8 mouse cellular contexts compared by ENCODE assay signal in the genomic region with DNA sequence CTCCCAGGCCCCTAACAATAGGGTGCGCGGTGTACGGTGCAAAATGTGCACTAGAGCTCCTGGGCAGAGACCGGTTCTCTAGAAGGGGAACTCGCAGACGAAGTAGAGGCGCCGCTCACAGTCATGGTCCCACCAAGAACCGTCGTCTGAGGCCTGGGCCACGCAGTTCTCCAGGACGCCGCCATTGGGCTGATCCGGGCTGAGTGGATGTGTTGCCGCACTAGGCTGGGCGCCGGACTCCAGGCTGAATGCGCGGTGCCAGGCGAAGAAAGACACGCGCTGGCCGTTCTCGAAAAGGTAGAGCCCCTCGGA. TPM values are rescaled to one million over a fixed set of nuclear protein-coding genes. Genes with fewer than 3 reads are reported as not detected.
A peak's percentile ranks its signal among the peaks of the same experiment; 100 is the strongest.
DNase-seq lines count a peak whose midpoint lies in the region; ATAC-seq lines count a peak whose summit lies in the region.

No protein-coding gene starts in this region.

- peak overlapping the region; percentile 85 for H3K27ac ChIP-seq in heart, embryonic 16.5 days (ENCODE audit: low read length)
- peak overlapping the region; percentile 95 for H3K27ac ChIP-seq in hindbrain, embryonic 14.5 days
- peak overlapping the region; percentile 92 for H3K27ac ChIP-seq in midbrain, embryonic 12.5 days (replicated peaks)

- H3K9me3 ChIP-seq in heart, embryonic 16.5 days (replicated peaks; ENCODE audit: control insufficient read depth, low read length), result no peaks in the 10 kb centered on the region
- no peaks in the 10 kb centered on the region for H3K9me3 ChIP-seq in hindbrain, embryonic 14.5 days (ENCODE audit: control insufficient read depth, low read length)
- H3K9me3 ChIP-seq in midbrain, embryonic 12.5 days, result no peaks in the 10 kb centered on the region

- 2% methylated on average over 25 of the region's 25 CpGs for WGBS in heart, embryonic 16.5 days
- under 1% methylated on average over 25 of the region's 25 CpGs for WGBS in hindbrain, embryonic 14.5 days
- WGBS in midbrain, embryonic 12.5 days, result under 1% methylated on average over 25 of the region's 25 CpGs

- peak overlapping the region; percentile 94 for H3K4me2 ChIP-seq in heart, embryonic 16.5 days (ENCODE audit: low read depth, low read length)
- peak overlapping the region; percentile 74 for H3K4me2 ChIP-seq in hindbrain, embryonic 14.5 days (replicated peaks)
- H3K4me2 ChIP-seq in midbrain, embryonic 12.5 days (replicated peaks), result peak overlapping the region; percentile 78

- no peaks in the 10 kb centered on the region for H3K36me3 ChIP-seq in heart, embryonic 16.5 days (ENCODE audit: control insufficient read depth, insufficient read depth)
- no peaks in the 10 kb centered on the region for H3K36me3 ChIP-seq in hindbrain, embryonic 14.5 days (replicated peaks; ENCODE audit: control insufficient read depth, insufficient read depth)
- H3K36me3 ChIP-seq in midbrain, embryonic 12.5 days, result no peaks in the 10 kb centered on the region

- H3K4me1 ChIP-seq in heart, embryonic 16.5 days (ENCODE audit: control insufficient read depth, insufficient read depth, low read length), result peaks cover 12% of the 10 kb centered on the region
- H3K4me1 ChIP-seq in hindbrain, embryonic 14.5 days (replicated peaks; ENCODE audit: control insufficient read depth, insufficient read depth, low read length), result peaks cover 10% of the 10 kb centered on the region
- H3K4me1 ChIP-seq in midbrain, embryonic 12.5 days, result peaks cover 20% of the 10 kb centered on the region

- ATAC-seq in heart, embryonic 16.5 days (replicated peaks; ENCODE audit: extremely low read depth, insufficient read depth, low FRiP score), result peak; percentile 15
- ATAC-seq in activated CD4-positive, CD25-positive, alpha-beta regulatory T cell, adult 4 months, result peak; percentile 10
- ATAC-seq in hindbrain, embryonic 14.5 days (ENCODE audit: low FRiP score), result peak; percentile 29
- no peak for ATAC-seq in midbrain, embryonic 12.5 days (ENCODE audit: low FRiP score, low read depth)

- no peak for DNase-seq in heart, adult 9 months (ENCODE audit: low spot score in 2 of 2)
- DNase-seq in hindbrain, embryonic 14.5 days (ENCODE audit: low spot score), result no peak
- DNase-seq in ovary, postnatal 36 days (ENCODE audit: low spot score), result no peak
- no peak for DNase-seq in layer of hippocampus, adult 8-10 months (ENCODE audit: low spot score in 2 of 2)
- no peak for DNase-seq in ovary, postnatal 10 days (ENCODE audit: low spot score)

- peaks cover 8% of the 10 kb centered on the region for H3K27me3 ChIP-seq in heart, embryonic 16.5 days (ENCODE audit: control insufficient read depth, insufficient read depth, low read length)
- no peaks in the 10 kb centered on the region for H3K27me3 ChIP-seq in hindbrain, embryonic 14.5 days (ENCODE audit: control insufficient read depth, insufficient read depth, low read length)
- peaks cover 27% of the 10 kb centered on the region for H3K27me3 ChIP-seq in midbrain, embryonic 12.5 days

- peak overlapping the region; percentile 97 for H3K9ac ChIP-seq in heart, embryonic 16.5 days (ENCODE audit: low read length)
- H3K9ac ChIP-seq in hindbrain, embryonic 14.5 days, result peak overlapping the region; percentile 93
- peak overlapping the region; percentile 76 for H3K9ac ChIP-seq in midbrain, embryonic 12.5 days (replicated peaks)

- H3K4me3 ChIP-seq in heart, embryonic 16.5 days (ENCODE audit: low read length), result peak overlapping the region; percentile 74
- peak overlapping the region; percentile 66 for H3K4me3 ChIP-seq in hindbrain, embryonic 14.5 days (replicated peaks; ENCODE audit: low read length)
- H3K4me3 ChIP-seq in midbrain, embryonic 12.5 days, result peak overlapping the region; percentile 57

RNA-seq across cellular contexts. Expression of a gene that starts 2.3 kb away (rescaled TPM):
- polyA plus RNA-seq in heart, embryonic 16.5 days (2015; fragmentation: Nextera tagmentation; extraction: Ambion mirVana), result 1.4 and 1.8 TPM in 2 replicates
- polyA plus RNA-seq in activated CD4-positive, CD25-positive, alpha-beta regulatory T cell, adult 4 months (2017; shearing (Covaris generic)), result under 1 TPM; 0.51 to 0.73 TPM
- polyA plus RNA-seq in hindbrain, embryonic 14.5 days (2014; fragmentation: Nextera tagmentation; extraction: Ambion mirVana), result 3.6 and 3.7 TPM in 2 replicates
- 2.5 and 2.6 TPM in 2 replicates for polyA plus RNA-seq in midbrain, embryonic 12.5 days (2016; fragmentation: Nextera tagmentation; extraction: Ambion mirVana)
- 1 to 10 TPM; 3.6 to 4.2 (median 3.6) TPM for total RNA-seq in layer of hippocampus, adult 8-10 months (2022)

RNA-seq across cellular contexts. Expression of a gene that starts 5.6 kb away (rescaled TPM):
- polyA plus RNA-seq in heart, embryonic 16.5 days (2015; fragmentation: Nextera tagmentation; extraction: Ambion mirVana), result 0.55 and 0.66 TPM in 2 replicates
- not detected for polyA plus RNA-seq in activated CD4-positive, CD25-positive, alpha-beta regulatory T cell, adult 4 months (2017; shearing (Covaris generic))
- 40.3 and 46.8 TPM in 2 replicates for polyA plus RNA-seq in hindbrain, embryonic 14.5 days (2014; fragmentation: Nextera tagmentation; extraction: Ambion mirVana)
- polyA plus RNA-seq in midbrain, embryonic 12.5 days (2016; fragmentation: Nextera tagmentation; extraction: Ambion mirVana), result 8.5 and 11.4 TPM in 2 replicates
- total RNA-seq in layer of hippocampus, adult 8-10 months (2022), result 100 to 1,000 TPM; 568 to 623 (median 583) TPM

RNA-seq across cellular contexts. Expression of a gene that starts 43.2 kb away (rescaled TPM):
- polyA plus RNA-seq in heart, embryonic 16.5 days (2015; fragmentation: Nextera tagmentation; extraction: Ambion mirVana), result not detected in 2 replicates
- not detected for polyA plus RNA-seq in activated CD4-positive, CD25-positive, alpha-beta regulatory T cell, adult 4 months (2017; shearing (Covaris generic))
- polyA plus RNA-seq in hindbrain, embryonic 14.5 days (2014; fragmentation: Nextera tagmentation; extraction: Ambion mirVana), result not detected in 2 replicates
- polyA plus RNA-seq in midbrain, embryonic 12.5 days (2016; fragmentation: Nextera tagmentation; extraction: Ambion mirVana), result not detected in 2 replicates
- total RNA-seq in layer of hippocampus, adult 8-10 months (2022), result not detected

RNA-seq across cellular contexts. Expression of a gene that starts 47.2 kb away (rescaled TPM):
- not detected in 2 replicates for polyA plus RNA-seq in heart, embryonic 16.5 days (2015; fragmentation: Nextera tagmentation; extraction: Ambion mirVana)
- polyA plus RNA-seq in activated CD4-positive, CD25-positive, alpha-beta regulatory T cell, adult 4 months (2017; shearing (Covaris generic)), result not detected
- polyA plus RNA-seq in hindbrain, embryonic 14.5 days (2014; fragmentation: Nextera tagmentation; extraction: Ambion mirVana), result not detected in 2 replicates
- 0.18 TPM in 2 replicates for polyA plus RNA-seq in midbrain, embryonic 12.5 days (2016; fragmentation: Nextera tagmentation; extraction: Ambion mirVana)
- total RNA-seq in layer of hippocampus, adult 8-10 months (2022), result not detected

RNA-seq across cellular contexts. Expression of a gene that starts 57.9 kb away (rescaled TPM):
- 73.1 and 78.4 TPM in 2 replicates for polyA plus RNA-seq in heart, embryonic 16.5 days (2015; fragmentation: Nextera tagmentation; extraction: Ambion mirVana)
- polyA plus RNA-seq in activated CD4-positive, CD25-positive, alpha-beta regulatory T cell, adult 4 months (2017; shearing (Covaris generic)), result 10 to 100 TPM; 74.0 to 88.7 TPM
- 180 and 185 TPM in 2 replicates for polyA plus RNA-seq in hindbrain, embryonic 14.5 days (2014; fragmentation: Nextera tagmentation; extraction: Ambion mirVana)
- polyA plus RNA-seq in midbrain, embryonic 12.5 days (2016; fragmentation: Nextera tagmentation; extraction: Ambion mirVana), result 174 and 194 TPM in 2 replicates
- 10 to 100 TPM; 76.7 to 94.0 (median 85.5) TPM for total RNA-seq in layer of hippocampus, adult 8-10 months (2022)
